Mouse (Mus musculus): Measurements from ENCODE around the gene Tead4. TPM values are rescaled to one million over a fixed set of nuclear protein-coding genes. Genes with fewer than 3 reads are reported as not detected.

Tead4 gene
- total and polyA plus RNA-seq, 3 experiments = 0.05 TPM; not detected in 2

- no peak for ATAC-seq (ENCODE audit: extremely low read depth, insufficient number of reproducible peaks, low FRiP score, poor library complexity, severe bottlenecking)
- H3K27me3 ChIP-seq (ENCODE audit: insufficient read depth, low read length) = no peaks in the 10 kb centered on the region
- TF ChIP-seq GATA1 (IDR thresholded peaks at IDR 0.05; ENCODE audit: borderline replicate concordance, low read length) (no peak), POLR2AphosphoS5 (IDR thresholded peaks at IDR 0.05; ENCODE audit: insufficient replicate concordance, low read depth, low read length) (no peak), CTCF (IDR thresholded peaks at IDR 0.05; ENCODE audit: low read depth, low read length) (no peak), GATA2 (IDR thresholded peaks at IDR 0.05; ENCODE audit: borderline replicate concordance, low read depth, low read length) (no peak), TAL1 (conservative IDR thresholded peaks at IDR 0.05; ENCODE audit: low read depth, low read length) (no peak)
- H3K36me3 ChIP-seq (replicated peaks) = no peaks in the 10 kb centered on the region
- H3K4me1 ChIP-seq (ENCODE audit: insufficient read depth, low read depth, low read length) = no peaks in the 10 kb centered on the region
- H3K9me3 ChIP-seq (replicated peaks) = peaks cover 51% of the 10 kb centered on the region
- no peak overlapping the region for H3K4me3 ChIP-seq (ENCODE audit: low read depth, low read length)
- DNase-seq (ENCODE audit: low spot score) = no peak
These were observed 21.0 kb downstream of the Tead4 start for GRCm38 (mm10) chr6:128279608-128280007.

DNA sequence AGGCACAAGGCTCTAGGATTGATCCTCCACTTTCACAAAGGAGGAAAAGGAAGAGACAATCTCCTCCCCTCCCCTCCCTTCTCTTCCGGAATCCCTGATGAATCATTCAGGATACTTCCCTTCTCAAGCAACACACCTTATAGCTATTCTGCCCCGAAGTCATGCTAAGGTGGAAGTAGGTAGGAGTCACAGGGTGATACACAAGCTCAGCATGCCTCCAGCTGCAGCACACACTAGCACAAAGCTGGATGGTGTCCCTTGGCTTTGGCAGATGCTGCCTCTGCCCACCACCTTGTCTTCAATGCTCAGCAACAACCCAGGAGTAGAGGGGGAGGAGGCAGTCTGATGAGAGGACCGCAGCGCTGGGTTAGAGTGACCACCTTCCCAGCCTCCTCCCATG is 21.5 kb downstream of the Tead4 start:
- TF ChIP-seq CTCF (IDR thresholded peaks at IDR 0.05; ENCODE audit: low read depth, low read length) (no peak), GATA2 (IDR thresholded peaks at IDR 0.05; ENCODE audit: borderline replicate concordance, low read depth, low read length) (no peak), GATA1 (IDR thresholded peaks at IDR 0.05; ENCODE audit: borderline replicate concordance, low read length) (no peak), POLR2AphosphoS5 (IDR thresholded peaks at IDR 0.05; ENCODE audit: insufficient replicate concordance, low read depth, low read length) (no peak), TAL1 (conservative IDR thresholded peaks at IDR 0.05; ENCODE audit: low read depth, low read length) (no peak)
- no peaks in the 10 kb centered on the region for H3K4me1 ChIP-seq (ENCODE audit: insufficient read depth, low read depth, low read length)
- ATAC-seq (ENCODE audit: extremely low read depth, insufficient number of reproducible peaks, low FRiP score, poor library complexity, severe bottlenecking) (no peak), DNase-seq (ENCODE audit: low spot score) (no peak)
- H3K27me3 ChIP-seq (ENCODE audit: insufficient read depth, low read length) = no peaks in the 10 kb centered on the region
- no peak overlapping the region for H3K4me3 ChIP-seq (ENCODE audit: low read depth, low read length)
- no peaks in the 10 kb centered on the region for H3K36me3 ChIP-seq (replicated peaks)
- peaks cover 52% of the 10 kb centered on the region for H3K9me3 ChIP-seq (replicated peaks)

GRCm38 (mm10) chr6:128277132-128278085 is 23.2 kb downstream of the Tead4 start:
- Histone ChIP-seq H3K4me1 (ENCODE audit: insufficient read depth, low read depth, low read length) (no peaks in the 10 kb centered on the region), H3K36me3 (replicated peaks) (no peaks in the 10 kb centered on the region), H3K4me3 (ENCODE audit: low read depth, low read length) (no peak overlapping the region), H3K9me3 (replicated peaks) (peaks cover 53% of the 10 kb centered on the region), H3K27me3 (ENCODE audit: insufficient read depth, low read length) (no peaks in the 10 kb centered on the region)
- TF ChIP-seq GATA1 (IDR thresholded peaks at IDR 0.05; ENCODE audit: borderline replicate concordance, low read length) (no peak), GATA2 (IDR thresholded peaks at IDR 0.05; ENCODE audit: borderline replicate concordance, low read depth, low read length) (no peak), CTCF (IDR thresholded peaks at IDR 0.05; ENCODE audit: low read depth, low read length) (no peak), POLR2AphosphoS5 (IDR thresholded peaks at IDR 0.05; ENCODE audit: insufficient replicate concordance, low read depth, low read length) (no peak), TAL1 (conservative IDR thresholded peaks at IDR 0.05; ENCODE audit: low read depth, low read length) (no peak)
- DNase-seq (ENCODE audit: low spot score) = no peak
- ATAC-seq (ENCODE audit: extremely low read depth, insufficient number of reproducible peaks, low FRiP score, poor library complexity, severe bottlenecking) = no peak

- Histone ChIP-seq H3K36me3 (replicated peaks) (no peaks in the 10 kb centered on the region), H3K9me3 (replicated peaks) (peaks cover 53% of the 10 kb centered on the region), H3K27me3 (ENCODE audit: insufficient read depth, low read length) (no peaks in the 10 kb centered on the region), H3K4me1 (ENCODE audit: insufficient read depth, low read depth, low read length) (no peaks in the 10 kb centered on the region), H3K4me3 (ENCODE audit: low read depth, low read length) (no peak overlapping the region)
- ATAC-seq (ENCODE audit: extremely low read depth, insufficient number of reproducible peaks, low FRiP score, poor library complexity, severe bottlenecking) (no peak), DNase-seq (ENCODE audit: low spot score) (no peak)
- TF ChIP-seq GATA1 (IDR thresholded peaks at IDR 0.05; ENCODE audit: borderline replicate concordance, low read length) (no peak), TAL1 (conservative IDR thresholded peaks at IDR 0.05; ENCODE audit: low read depth, low read length) (no peak), POLR2AphosphoS5 (IDR thresholded peaks at IDR 0.05; ENCODE audit: insufficient replicate concordance, low read depth, low read length) (no peak), GATA2 (IDR thresholded peaks at IDR 0.05; ENCODE audit: borderline replicate concordance, low read depth, low read length) (no peak), CTCF (IDR thresholded peaks at IDR 0.05; ENCODE audit: low read depth, low read length) (no peak)
These were observed 24.3 kb downstream of the Tead4 start for GRCm38 (mm10) chr6:128276349-128276748.

DNA sequence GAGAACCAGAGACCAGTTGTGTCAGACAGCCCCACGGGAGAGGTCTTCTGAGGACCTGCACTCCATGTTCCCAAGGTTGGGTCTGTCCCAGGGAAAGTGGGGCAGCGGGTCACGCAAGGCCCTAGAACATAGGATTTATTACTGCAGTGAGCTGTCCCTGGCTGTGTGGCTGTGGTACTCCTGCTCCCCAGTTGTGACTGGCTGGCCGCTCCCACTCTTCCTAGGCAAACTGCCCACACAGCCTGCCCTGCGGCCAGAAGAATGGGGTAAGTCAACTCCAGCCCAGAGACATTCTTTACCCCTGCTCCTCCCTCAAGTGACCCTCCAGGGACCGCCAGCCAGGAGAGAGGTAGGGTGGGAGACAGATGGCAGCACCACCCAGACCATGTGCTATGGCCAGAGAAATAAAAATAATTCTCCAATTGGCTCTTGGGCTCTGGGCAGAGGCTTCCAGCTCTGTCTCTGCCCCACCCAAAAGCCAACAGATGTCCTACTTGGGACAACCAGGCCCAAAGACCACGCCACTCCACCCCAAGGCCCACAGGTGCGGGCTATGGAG is 25.0 kb downstream of the Tead4 start:
- H3K4me1 ChIP-seq (ENCODE audit: insufficient read depth, low read depth, low read length) = no peaks in the 10 kb centered on the region
- no peak for TF ChIP-seq GATA2 (IDR thresholded peaks at IDR 0.05; ENCODE audit: borderline replicate concordance, low read depth, low read length)
- TF ChIP-seq TAL1 (conservative IDR thresholded peaks at IDR 0.05; ENCODE audit: low read depth, low read length) = no peak
- no peak for TF ChIP-seq POLR2AphosphoS5 (IDR thresholded peaks at IDR 0.05; ENCODE audit: insufficient replicate concordance, low read depth, low read length)
- TF ChIP-seq GATA1 (IDR thresholded peaks at IDR 0.05; ENCODE audit: borderline replicate concordance, low read length) = no peak
- no peak for TF ChIP-seq CTCF (IDR thresholded peaks at IDR 0.05; ENCODE audit: low read depth, low read length)
- no peak overlapping the region for H3K4me3 ChIP-seq (ENCODE audit: low read depth, low read length)
- no peaks in the 10 kb centered on the region for H3K36me3 ChIP-seq (replicated peaks)
- DNase-seq (ENCODE audit: low spot score) (no peak), ATAC-seq (ENCODE audit: extremely low read depth, insufficient number of reproducible peaks, low FRiP score, poor library complexity, severe bottlenecking) (no peak)
- no peaks in the 10 kb centered on the region for H3K27me3 ChIP-seq (ENCODE audit: insufficient read depth, low read length)
- H3K9me3 ChIP-seq (replicated peaks) = peaks cover 52% of the 10 kb centered on the region

DNA sequence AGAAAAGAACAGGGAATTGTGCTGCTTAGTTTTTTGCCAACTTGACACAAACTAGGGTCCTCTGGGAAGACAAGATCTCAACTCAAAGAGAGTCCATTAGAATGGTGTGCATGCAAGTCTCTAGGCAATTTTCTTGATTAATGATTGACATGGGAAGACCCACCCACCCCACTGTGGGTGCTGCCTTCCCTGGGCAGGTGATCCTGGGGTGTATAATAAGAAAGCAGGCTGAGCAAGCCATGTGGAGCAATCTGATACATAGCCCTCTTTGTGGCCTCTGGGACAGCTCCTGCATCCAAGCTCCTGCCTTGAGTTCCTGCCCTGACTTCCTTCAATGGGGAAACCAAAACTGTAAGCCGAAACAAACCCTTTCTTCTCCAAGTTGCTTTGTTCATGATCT is 27.1 kb downstream of the Tead4 start:
- H3K9me3 ChIP-seq (replicated peaks) = peaks cover 51% of the 10 kb centered on the region
- H3K36me3 ChIP-seq (replicated peaks) = no peaks in the 10 kb centered on the region
- ATAC-seq (ENCODE audit: extremely low read depth, insufficient number of reproducible peaks, low FRiP score, poor library complexity, severe bottlenecking) (no peak), DNase-seq (ENCODE audit: low spot score) (no peak)
- no peak overlapping the region for H3K4me3 ChIP-seq (ENCODE audit: low read depth, low read length)
- TF ChIP-seq GATA1 (IDR thresholded peaks at IDR 0.05; ENCODE audit: borderline replicate concordance, low read length) = no peak
- TF ChIP-seq CTCF (IDR thresholded peaks at IDR 0.05; ENCODE audit: low read depth, low read length) = no peak
- no peak for TF ChIP-seq TAL1 (conservative IDR thresholded peaks at IDR 0.05; ENCODE audit: low read depth, low read length)
- TF ChIP-seq POLR2AphosphoS5 (IDR thresholded peaks at IDR 0.05; ENCODE audit: insufficient replicate concordance, low read depth, low read length) = no peak
- no peak for TF ChIP-seq GATA2 (IDR thresholded peaks at IDR 0.05; ENCODE audit: borderline replicate concordance, low read depth, low read length)
- no peaks in the 10 kb centered on the region for H3K4me1 ChIP-seq (ENCODE audit: insufficient read depth, low read depth, low read length)
- no peaks in the 10 kb centered on the region for H3K27me3 ChIP-seq (ENCODE audit: insufficient read depth, low read length)

Measured in G1E (cell line).